Mouse (Mus musculus) testis, adult 2 months (tissue): ENCODE data around the gene Crebzf.

Experiments
- CTCF ChIP-seq: fragments of 200-500 bp; IDR thresholded peaks from 2 replicates; pipeline ENCODE4 v1.5.1; 2012; ENCODE audit warnings: low read depth, mild to moderate bottlenecking, inconsistent platforms, low read length, moderate library complexity; ENCODE audit not compliant: control insufficient read depth, insufficient read depth, insufficient replicate concordance
- POLR2A ChIP-seq: fragments of 200-500 bp; IDR thresholded peaks from 2 replicates; pipeline ENCODE4 v1.6.1; 2012; ENCODE audit warnings: low read depth, mild to moderate bottlenecking, inconsistent platforms, low read length, moderate library complexity; ENCODE audit not compliant: control insufficient read depth

- TF ChIP-seq POLR2A: no peak
- TF ChIP-seq CTCF: no peak
Observed at GRCm38 (mm10) chr7:90460330-90460729, 17.8 kb downstream of the Crebzf start.
